Mouse (Mus musculus) gastrocnemius, postnatal 4 days (tissue): ENCODE data around the gene Serpinf1. TPM values are rescaled to one million over a fixed set of nuclear protein-coding genes. Genes with fewer than 3 reads are reported as not detected.
A peak's percentile ranks its signal among the peaks of the same experiment; 100 is the strongest.
"Not testable (repeated sequence)": the region's sequence is repeated elsewhere in the genome, so short reads cannot be mapped to it uniquely, and the experiment has no call there.

ENCODE experiments used
- DNase-seq, 2 experiments: peaks; one replicate each; pipeline ENCODE4 v3.0.0; 2021 to 2022; ENCODE audit warnings: low spot score in 2 of 2, mixed read lengths in 2 of 2
- total RNA-seq, 2 experiments: library from RNA; stranded (reverse); gene quantifications; 2 replicates each; pipeline ENCODE4 v1.2.3; 2021

Serpinf1 gene
- total RNA-seq, 2 experiments from 2014 or later = 130 to 141 TPM

GRCm38 (mm10) chr11:75424459-75424858 lies 2.0 kb upstream of the Serpinf1 start:
- DNase-seq = no peak

- no peak for DNase-seq
Observed at GRCm38 (mm10) chr11:75424033-75424432, 1.5 kb upstream of the Serpinf1 start.

GRCm38 (mm10) chr11:75423091-75423490 lies 590 bp upstream of the Serpinf1 start:
- no peak for DNase-seq

- peak in 1 of 2 experiments; percentile 44 for DNase-seq
Observed at GRCm38 (mm10) chr11:75421375-75422012, 1.0 kb downstream of the Serpinf1 start.

- DNase-seq = no peak
Observed at GRCm38 (mm10) chr11:75420810-75421374, 1.6 kb downstream of the Serpinf1 start.

GRCm38 (mm10) chr11:75420037-75420436 lies 2.5 kb downstream of the Serpinf1 start:
- DNase-seq = no peak

GRCm38 (mm10) chr11:75415994-75416393 lies 6.5 kb downstream of the Serpinf1 start:
- no peak for DNase-seq

GRCm38 (mm10) chr11:75415096-75415495 lies 7.4 kb downstream of the Serpinf1 start:
- DNase-seq = no peak

GRCm38 (mm10) chr11:75410591-75410990 lies 11.9 kb downstream of the Serpinf1 start:
- no peak for DNase-seq

GRCm38 (mm10) chr11:75409679-75410575 lies 12.6 kb downstream of the Serpinf1 start:
- no peak for DNase-seq

GRCm38 (mm10) chr11:75406865-75407264 lies 15.6 kb downstream of the Serpinf1 start:
- no peak for DNase-seq

- DNase-seq = no peak
Observed at GRCm38 (mm10) chr11:75406104-75406503, 16.4 kb downstream of the Serpinf1 start.

- DNase-seq = no peak
Observed at GRCm38 (mm10) chr11:75404801-75405200, 17.7 kb downstream of the Serpinf1 start.

- peak in 1 of 2 experiments; percentile 44 for DNase-seq
Observed at GRCm38 (mm10) chr11:75403301-75404052, 19.0 kb downstream of the Serpinf1 start.

- peak in 1 of 2 experiments; percentile 42 for DNase-seq
Observed at GRCm38 (mm10) chr11:75402271-75402690, 20.2 kb downstream of the Serpinf1 start.

GRCm38 (mm10) chr11:75400099-75400498 lies 22.4 kb downstream of the Serpinf1 start:
- DNase-seq = no peak

GRCm38 (mm10) chr11:75399411-75399841 lies 23.1 kb downstream of the Serpinf1 start:
- DNase-seq = no peak

- DNase-seq = no peak
Observed at GRCm38 (mm10) chr11:75397452-75397851, 25.0 kb downstream of the Serpinf1 start.

GRCm38 (mm10) chr11:75395611-75396010 lies 26.9 kb downstream of the Serpinf1 start:
- DNase-seq = no peak

GRCm38 (mm10) chr11:75383529-75383928 lies 39.0 kb downstream of the Serpinf1 start:
- DNase-seq = not testable (repeated sequence)

GRCm38 (mm10) chr11:75378786-75379185 lies 43.7 kb downstream of the Serpinf1 start:
- DNase-seq = not testable (repeated sequence)
